Mouse (Mus musculus): ENCODE data around the gene Rab17. TPM values are rescaled to one million over a fixed set of nuclear protein-coding genes. Genes with fewer than 3 reads are reported as not detected.

Rab17 gene
- polyA plus RNA-seq, 1 experiment = 34.4 TPM

- no peaks in the 10 kb centered on the region for H3K36me3 ChIP-seq (ENCODE audit: control insufficient read depth, insufficient read depth, low read length)
- no peak for DNase-seq
- no peak overlapping the region for H3K27ac ChIP-seq (ENCODE audit: insufficient read depth, low read depth, low read length)
- H3K4me3 ChIP-seq (ENCODE audit: insufficient read depth, low read depth, low read length) = no peak overlapping the region
- 85% methylated on average over 3 of the region's 3 CpGs for WGBS
- no peak for TF ChIP-seq CTCF (conservative IDR thresholded peaks at IDR 0.05; ENCODE audit: insufficient read depth, insufficient read length, low read depth, low read length)
- no peak for TF ChIP-seq POLR2A (IDR thresholded peaks at IDR 0.05; ENCODE audit: low read depth, low read length)
- no peaks in the 10 kb centered on the region for H3K4me1 ChIP-seq (ENCODE audit: control insufficient read depth, insufficient read depth, low read length)
- no peaks in the 10 kb centered on the region for H3K27me3 ChIP-seq (replicated peaks; ENCODE audit: control insufficient read depth, insufficient read depth, low read length)
Measured at GRCm38 (mm10) chr1:91001871-91002539, 32.5 kb upstream of the Rab17 start.

GRCm38 (mm10) chr1:91001101-91001500 lies 31.6 kb upstream of the Rab17 start:
- TF ChIP-seq CTCF (conservative IDR thresholded peaks at IDR 0.05; ENCODE audit: insufficient read depth, insufficient read length, low read depth, low read length) (no peak), POLR2A (IDR thresholded peaks at IDR 0.05; ENCODE audit: low read depth, low read length) (no peak)
- Histone ChIP-seq H3K4me3 (ENCODE audit: insufficient read depth, low read depth, low read length) (no peak overlapping the region), H3K27me3 (replicated peaks; ENCODE audit: control insufficient read depth, insufficient read depth, low read length) (no peaks in the 10 kb centered on the region), H3K4me1 (ENCODE audit: control insufficient read depth, insufficient read depth, low read length) (no peaks in the 10 kb centered on the region), H3K27ac (ENCODE audit: insufficient read depth, low read depth, low read length) (no peak overlapping the region), H3K36me3 (ENCODE audit: control insufficient read depth, insufficient read depth, low read length) (no peaks in the 10 kb centered on the region)
- DNase-seq = peak; percentile 49
- WGBS = 70% methylated on average over 3 of the region's 3 CpGs

- no peaks in the 10 kb centered on the region for H3K36me3 ChIP-seq (ENCODE audit: control insufficient read depth, insufficient read depth, low read length)
- DNase-seq = no peak
- H3K4me1 ChIP-seq (ENCODE audit: control insufficient read depth, insufficient read depth, low read length) = no peaks in the 10 kb centered on the region
- H3K4me3 ChIP-seq (ENCODE audit: insufficient read depth, low read depth, low read length) = no peak overlapping the region
- H3K27me3 ChIP-seq (replicated peaks; ENCODE audit: control insufficient read depth, insufficient read depth, low read length) = no peaks in the 10 kb centered on the region
- no peak for TF ChIP-seq CTCF (conservative IDR thresholded peaks at IDR 0.05; ENCODE audit: insufficient read depth, insufficient read length, low read depth, low read length)
- TF ChIP-seq POLR2A (IDR thresholded peaks at IDR 0.05; ENCODE audit: low read depth, low read length) = no peak
- 64% methylated on average over 10 of the region's 10 CpGs for WGBS
- no peak overlapping the region for H3K27ac ChIP-seq (ENCODE audit: insufficient read depth, low read depth, low read length)
Measured at GRCm38 (mm10) chr1:90999911-91000601, 30.6 kb upstream of the Rab17 start.

- 2% methylated on average over 41 of the region's 41 CpGs for WGBS
Measured at GRCm38 (mm10) chr1:90998891-90999611, 29.6 kb upstream of the Rab17 start.

GRCm38 (mm10) chr1:90998268-90998890 lies 28.9 kb upstream of the Rab17 start, which contains the start of gene Lrrfip1:
Gene Lrrfip1, plus strand, starts transcription at chr1:90998737.
- peak; percentile 51 for DNase-seq
- no peak for TF ChIP-seq POLR2A (IDR thresholded peaks at IDR 0.05; ENCODE audit: low read depth, low read length)
- no peak for TF ChIP-seq CTCF (conservative IDR thresholded peaks at IDR 0.05; ENCODE audit: insufficient read depth, insufficient read length, low read depth, low read length)
- 2% methylated on average over 59 of the region's 59 CpGs for WGBS
- Histone ChIP-seq H3K4me1 (ENCODE audit: control insufficient read depth, insufficient read depth, low read length) (no peaks in the 10 kb centered on the region), H3K27ac (ENCODE audit: insufficient read depth, low read depth, low read length) (no peak within 1 kb of the TSS), H3K4me3 (ENCODE audit: insufficient read depth, low read depth, low read length) (peak within 1 kb of the TSS; percentile 69), H3K36me3 (ENCODE audit: control insufficient read depth, insufficient read depth, low read length) (no peaks in the 10 kb centered on the region), H3K27me3 (replicated peaks; ENCODE audit: control insufficient read depth, insufficient read depth, low read length) (no peaks in the 10 kb centered on the region)

More at GRCm38 (mm10) chr1:90998891-90999611, 29.6 kb upstream of the Rab17 start:
- Histone ChIP-seq H3K4me1 (ENCODE audit: control insufficient read depth, insufficient read depth, low read length) (no peaks in the 10 kb centered on the region), H3K27me3 (replicated peaks; ENCODE audit: control insufficient read depth, insufficient read depth, low read length) (no peaks in the 10 kb centered on the region), H3K4me3 (ENCODE audit: insufficient read depth, low read depth, low read length) (peak overlapping the region; percentile 69), H3K27ac (ENCODE audit: insufficient read depth, low read depth, low read length) (no peak overlapping the region), H3K36me3 (ENCODE audit: control insufficient read depth, insufficient read depth, low read length) (no peaks in the 10 kb centered on the region)
- TF ChIP-seq POLR2A (IDR thresholded peaks at IDR 0.05; ENCODE audit: low read depth, low read length) = no peak
- no peak for TF ChIP-seq CTCF (conservative IDR thresholded peaks at IDR 0.05; ENCODE audit: insufficient read depth, insufficient read length, low read depth, low read length)
- DNase-seq = no peak

GRCm38 (mm10) chr1:90997641-90998040 lies 28.2 kb upstream of the Rab17 start:
- H3K27me3 ChIP-seq (replicated peaks; ENCODE audit: control insufficient read depth, insufficient read depth, low read length) = no peaks in the 10 kb centered on the region
- H3K27ac ChIP-seq (ENCODE audit: insufficient read depth, low read depth, low read length) = no peak overlapping the region
- no peak for DNase-seq
- WGBS = 84% methylated on average over 5 of the region's 5 CpGs
- H3K4me1 ChIP-seq (ENCODE audit: control insufficient read depth, insufficient read depth, low read length) = no peaks in the 10 kb centered on the region
- H3K4me3 ChIP-seq (ENCODE audit: insufficient read depth, low read depth, low read length) = no peak overlapping the region
- TF ChIP-seq CTCF (conservative IDR thresholded peaks at IDR 0.05; ENCODE audit: insufficient read depth, insufficient read length, low read depth, low read length) (no peak), POLR2A (IDR thresholded peaks at IDR 0.05; ENCODE audit: low read depth, low read length) (no peak)
- no peaks in the 10 kb centered on the region for H3K36me3 ChIP-seq (ENCODE audit: control insufficient read depth, insufficient read depth, low read length)
